In genomic region chr9:110390843-110391242, GRCm38 (mm10) we compare ENCODE assay signal across 24 mouse cellular contexts. TPM values are rescaled to one million over a fixed set of nuclear protein-coding genes. Genes with fewer than 3 reads are reported as not detected.
DNase-seq lines count a peak whose midpoint lies in the region; ATAC-seq lines count a peak whose summit lies in the region.
"Had no signal": no experiment of that assay in that cellular context is flagged by ENCODE, and none has a peak within 500 bp of the region (broad histone marks: within the 10 kb centered on the region; RNA-seq: fewer than 3 reads in every experiment).

No protein-coding gene starts in this region.

- peak; percentile 65 to 78 for DNase-seq in adrenal gland, adult (ENCODE audit: inconsistent age in 2 of 2, low spot score in 1 of 2)
- no peak for DNase-seq in adrenal gland, postnatal 25 days
- DNase-seq in adrenal gland, adult 8-10 months = peak; percentile 57
- DNase-seq in adrenal gland, postnatal 14 days = no peak
- no peak for DNase-seq in liver
- peak; percentile 54 for DNase-seq in ovary, postnatal 36 days (ENCODE audit: low spot score)
- DNase-seq in ovary, postnatal 10 days (ENCODE audit: low spot score) = no peak
- DNase-seq: B cell, adult 2 months; cerebellum, adult 11-12 months; cerebellum, adult 2 months; cerebellum, adult 9-10 months; cerebellum, postnatal 10 days; cerebellum, postnatal 25 days; forebrain, postnatal 0 days had no signal

- no peak overlapping the region for H3K27ac ChIP-seq in liver, embryonic 12.5 days
- H3K27ac ChIP-seq: embryonic facial prominence, embryonic 10.5 days; embryonic facial prominence, embryonic 12.5 days; forebrain, embryonic 13.5 days; forebrain, embryonic 15.5 days had no signal

- peaks cover 5% of the 10 kb centered on the region; the same call in 1 of the 2 replicates for H3K4me1 ChIP-seq in liver, embryonic 12.5 days
- H3K4me1 ChIP-seq: embryonic facial prominence, embryonic 10.5 days; embryonic facial prominence, embryonic 12.5 days; forebrain, embryonic 13.5 days; forebrain, embryonic 15.5 days had no signal

- 41% methylated on average over 3 of the region's 3 CpGs for WGBS in liver, embryonic 12.5 days (ENCODE audit: insufficient replicate concordance)

- no peaks in the 10 kb centered on the region for H3K9me3 ChIP-seq in liver, embryonic 12.5 days (replicated peaks)
- H3K9me3 ChIP-seq: embryonic facial prominence, embryonic 10.5 days; embryonic facial prominence, embryonic 12.5 days; forebrain, embryonic 13.5 days; forebrain, embryonic 15.5 days; G1E had no signal

- H3K9ac ChIP-seq in liver, embryonic 12.5 days = no peak overlapping the region
- H3K9ac ChIP-seq: embryonic facial prominence, embryonic 12.5 days; forebrain, embryonic 13.5 days; forebrain, embryonic 15.5 days; forebrain, postnatal 0 days had no signal

- no peak overlapping the region for H3K4me2 ChIP-seq in liver, embryonic 12.5 days
- H3K4me2 ChIP-seq: embryonic facial prominence, embryonic 12.5 days; forebrain, embryonic 13.5 days; forebrain, embryonic 15.5 days had no signal

- H3K27me3 ChIP-seq in liver, embryonic 12.5 days (replicated peaks) = no peaks in the 10 kb centered on the region
- H3K27me3 ChIP-seq: CH12.LX; embryonic facial prominence, embryonic 12.5 days; forebrain, embryonic 13.5 days; forebrain, embryonic 15.5 days; Patski had no signal

- no peak overlapping the region for H3K4me3 ChIP-seq in liver, embryonic 12.5 days
- H3K4me3 ChIP-seq: embryonic facial prominence, embryonic 10.5 days; embryonic facial prominence, embryonic 12.5 days; forebrain, embryonic 13.5 days; forebrain, embryonic 15.5 days had no signal

- ATAC-seq in liver, embryonic 12.5 days = peak; percentile 28; the same call in 1 of the 2 replicates
- ATAC-seq: activated CD4-positive, CD25-positive, alpha-beta regulatory T cell, adult 4 months; CD4-positive, CD25-positive, alpha-beta regulatory T cell, adult 4 months; forebrain, embryonic 13.5 days; forebrain, embryonic 15.5 days; forebrain, postnatal 0 days; Patski had no signal

- H3K36me3 ChIP-seq in liver, embryonic 12.5 days = peaks cover 95% of the 10 kb centered on the region

RNA-seq across cellular contexts. Expression of gene Ptpn23, which starts 17.2 kb away (rescaled TPM):
- total RNA-seq in adrenal gland, postnatal 25 days (2021) = 72.2 and 89.7 TPM in 2 replicates
- 10 to 100 TPM; 64.0 to 83.9 (median 70.9) TPM for total RNA-seq in adrenal gland, adult 8-10 months (2022)
- total RNA-seq in adrenal gland, postnatal 14 days (2021) = 46.6 and 47.1 TPM in 2 replicates
- polyA plus RNA-seq in liver, embryonic 12.5 days (2016; fragmentation: Nextera tagmentation; extraction: Ambion mirVana) = 5.9 and 7.4 TPM in 2 replicates

RNA-seq across cellular contexts. Expression of gene Ngp, which starts 28.7 kb away (rescaled TPM):
- not detected in 2 replicates for total RNA-seq in adrenal gland, postnatal 25 days (2021)
- total RNA-seq in adrenal gland, adult 8-10 months (2022) = not detected
- total RNA-seq in adrenal gland, postnatal 14 days (2021) = 3.0 and 10.4 TPM in 2 replicates
- polyA plus RNA-seq in liver, embryonic 12.5 days (2016; fragmentation: Nextera tagmentation; extraction: Ambion mirVana) = 38.3 and 43.4 TPM in 2 replicates
- total RNA-seq: CH12.LX; forebrain, postnatal 0 days had no signal
- polyA plus RNA-seq: activated CD4-positive, CD25-positive, alpha-beta regulatory T cell, adult 4 months; CD4-positive, CD25-positive, alpha-beta regulatory T cell, adult 4 months; embryonic facial prominence, embryonic 10.5 days; Patski had no signal

RNA-seq across cellular contexts. Expression of gene Scap, which starts 57.8 kb away (rescaled TPM):
- total RNA-seq in adrenal gland, postnatal 25 days (2021) = 92.5 and 151 TPM in 2 replicates
- 100 to 1,000 TPM; 110 to 118 (median 116) TPM for total RNA-seq in adrenal gland, adult 8-10 months (2022)
- total RNA-seq in adrenal gland, postnatal 14 days (2021) = 67.9 and 75.7 TPM in 2 replicates
- 28.6 and 28.7 TPM in 2 replicates for polyA plus RNA-seq in liver, embryonic 12.5 days (2016; fragmentation: Nextera tagmentation; extraction: Ambion mirVana)

Comparison
In these comparisons a context has a peak if more than half of its experiments do, and no peak if none do; other contexts are left out.
1. DNase-seq: peak in adrenal gland, adult (2 of 2), adrenal gland, adult 8-10 months (single experiment) and ovary, postnatal 36 days (single experiment); none in adrenal gland, postnatal 25 days (single experiment), adrenal gland, postnatal 14 days (single experiment), liver (single experiment) and ovary, postnatal 10 days (single experiment).